Mouse (Mus musculus) left cerebral cortex, adult 11 months (tissue): ENCODE results near the gene Zfp219.
"Not testable (repeated sequence)": the region's sequence is repeated elsewhere in the genome, so short reads cannot be mapped to it uniquely, and the experiment has no call there.

ENCODE experiments used
- DNase-seq: peaks from one replicate; pipeline ENCODE4 v3.0.0; 2022; ENCODE audit warnings: low spot score

Zfp219 gene

GRCm38 (mm10) chr14:52020486-52021137 lies at the start of gene Zfp219:
Zfp219 (minus strand) TSS chr14:52020733.
- DNase-seq: peak; percentile 71

GRCm38 (mm10) chr14:52066135-52066534 lies 45.6 kb upstream of the Zfp219 start:
- DNase-seq: no peak

GRCm38 (mm10) chr14:52061798-52062197 lies 41.3 kb upstream of the Zfp219 start:
- DNase-seq: no peak

GRCm38 (mm10) chr14:52060800-52061199 lies 40.3 kb upstream of the Zfp219 start:
- no peak for DNase-seq

- no peak for DNase-seq
Observed at GRCm38 (mm10) chr14:52059982-52060381, 39.4 kb upstream of the Zfp219 start.

GRCm38 (mm10) chr14:52052720-52053119 lies 32.2 kb upstream of the Zfp219 start:
- DNase-seq: not testable (repeated sequence)

- DNase-seq: no peak
Observed at GRCm38 (mm10) chr14:52045966-52046565, 25.5 kb upstream of the Zfp219 start.

- DNase-seq: no peak
Observed at GRCm38 (mm10) chr14:52044901-52045678, 24.6 kb upstream of the Zfp219 start.

GRCm38 (mm10) chr14:52043446-52043845 lies 22.9 kb upstream of the Zfp219 start:
- no peak for DNase-seq

GRCm38 (mm10) chr14:52042359-52042758 lies 21.8 kb upstream of the Zfp219 start, which contains the start of gene Olfr221:
Olfr221 (minus strand) TSS chr14:52042459.
- DNase-seq: not testable (repeated sequence)

- no peak for DNase-seq
Observed at GRCm38 (mm10) chr14:52039332-52039731, 18.8 kb upstream of the Zfp219 start.

GRCm38 (mm10) chr14:52035926-52036325 lies 15.4 kb upstream of the Zfp219 start:
- no peak for DNase-seq

GRCm38 (mm10) chr14:52026342-52026741 lies 5.8 kb upstream of the Zfp219 start:
- no peak for DNase-seq

GRCm38 (mm10) chr14:52024133-52024532 lies 3.6 kb upstream of the Zfp219 start:
- DNase-seq: no peak

- peak; percentile 78 for DNase-seq
Observed at GRCm38 (mm10) chr14:52022709-52023459, 2.4 kb upstream of the Zfp219 start.

GRCm38 (mm10) chr14:52022244-52022708 lies 1.7 kb upstream of the Zfp219 start:
- no peak for DNase-seq

GRCm38 (mm10) chr14:52021568-52022212 lies 1.2 kb upstream of the Zfp219 start:
- DNase-seq: no peak

- DNase-seq: no peak
Observed at GRCm38 (mm10) chr14:52021138-52021529, 601 bp upstream of the Zfp219 start.

- DNase-seq: peak; percentile 98
Observed at GRCm38 (mm10) chr14:52019590-52020340, 768 bp downstream of the Zfp219 start.

- DNase-seq: no peak
Observed at GRCm38 (mm10) chr14:52019051-52019589, 1.4 kb downstream of the Zfp219 start.
